Mouse (Mus musculus): Measurements from ENCODE around the gene Thap8. TPM values are rescaled to one million over a fixed set of nuclear protein-coding genes. Genes with fewer than 3 reads are reported as not detected.

The Thap8 gene
- total RNA-seq, 1 experiment from 2014 or later: 1.1 TPM

DNA sequence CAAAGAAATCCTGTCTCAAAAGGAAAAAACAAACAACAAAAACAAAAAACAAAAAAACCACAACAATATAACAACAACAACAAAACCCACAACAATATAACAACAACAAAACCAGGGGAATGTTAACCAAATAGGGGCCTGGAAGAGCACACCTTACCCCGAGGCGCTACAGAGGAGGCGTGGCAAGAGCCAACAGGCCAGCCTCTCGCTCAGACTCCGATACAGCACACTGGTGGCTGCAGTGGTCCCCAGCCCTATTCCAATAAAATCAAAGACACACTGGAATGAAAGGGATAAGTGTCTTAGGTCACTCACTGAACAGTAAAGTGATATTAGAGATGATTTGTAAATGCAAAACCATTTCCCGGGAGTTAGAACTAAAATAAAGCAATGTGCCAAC, 358 bp upstream of the Thap8 start:
- no peak for ATAC-seq (replicated peaks in 1 of 2; ENCODE audit: insufficient read depth in 1 of 2, low FRiP score in 2 of 2, low TSS enrichment in 1 of 2, low read depth in 1 of 2, poor library complexity in 2 of 2, severe bottlenecking in 2 of 2)

DNA sequence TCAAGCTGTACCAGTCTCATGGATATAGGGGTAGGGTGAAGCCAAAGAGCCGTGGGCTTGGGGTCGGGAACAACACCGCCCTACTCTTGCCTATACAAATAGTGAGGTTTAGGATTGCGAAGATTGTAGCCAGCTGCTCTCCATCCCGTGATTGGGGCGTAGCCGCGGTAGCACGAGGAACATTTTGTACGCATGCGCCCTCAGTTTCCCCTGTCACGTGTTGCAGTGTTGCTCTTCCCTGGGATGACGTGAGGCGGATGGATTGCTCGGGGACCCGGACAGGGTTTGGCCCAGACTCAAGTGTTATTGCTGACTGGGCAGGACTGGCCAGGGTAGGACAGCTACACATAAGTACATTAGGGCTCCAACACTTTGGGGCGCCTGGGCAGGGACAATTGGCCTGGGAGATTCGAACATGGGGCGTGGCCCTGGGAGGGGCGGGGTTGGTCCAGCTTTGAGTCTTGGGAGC, 810 bp downstream of the Thap8 start:
- peak; percentile 51 to 63 for ATAC-seq (replicated peaks in 1 of 2; ENCODE audit: insufficient read depth in 1 of 2, low FRiP score in 2 of 2, low TSS enrichment in 1 of 2, low read depth in 1 of 2, poor library complexity in 2 of 2, severe bottlenecking in 2 of 2)

DNA sequence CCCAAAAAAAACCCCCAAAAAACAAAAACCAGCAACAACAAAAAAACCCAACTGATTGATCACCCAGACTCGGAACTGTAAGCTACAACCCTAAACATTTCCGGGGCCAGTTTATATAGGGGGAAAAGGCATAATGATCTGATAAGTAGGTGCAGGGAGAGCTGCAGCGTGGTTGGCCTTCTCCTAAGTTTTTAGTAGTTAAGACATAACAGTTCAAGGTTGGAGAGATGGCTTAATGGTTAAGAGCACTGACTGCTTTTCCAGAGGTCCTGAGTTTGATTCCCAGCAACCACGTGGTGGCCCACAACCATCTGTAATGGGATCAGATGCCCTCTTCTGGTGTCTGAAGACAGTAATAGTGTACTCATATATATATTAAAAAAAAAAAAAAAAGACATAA, 1.6 kb downstream of the Thap8 start:
- no peak for ATAC-seq (replicated peaks in 1 of 2; ENCODE audit: insufficient read depth in 1 of 2, low FRiP score in 2 of 2, low TSS enrichment in 1 of 2, low read depth in 1 of 2, poor library complexity in 2 of 2, severe bottlenecking in 2 of 2)

DNA sequence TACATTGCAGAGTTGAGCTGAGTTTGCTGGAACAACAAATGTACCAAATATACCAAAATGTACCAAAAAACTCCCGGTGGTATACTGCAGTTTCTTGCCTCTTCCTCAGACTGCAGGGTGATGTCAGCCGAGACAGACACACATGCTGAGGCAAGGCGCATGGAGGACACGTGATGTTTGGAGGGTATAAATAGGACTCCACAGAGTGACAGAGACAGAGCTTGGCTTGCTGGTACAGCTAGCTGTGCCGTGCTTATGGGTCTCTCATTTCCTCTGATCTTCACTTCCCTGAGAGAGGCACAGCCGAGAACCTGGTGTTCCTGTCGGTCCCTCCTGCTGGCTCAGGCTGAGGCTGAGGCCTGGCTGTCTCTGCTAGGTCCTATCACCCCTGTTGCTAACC, 2.8 kb downstream of the Thap8 start:
- ATAC-seq (replicated peaks in 1 of 2; ENCODE audit: insufficient read depth in 1 of 2, low FRiP score in 2 of 2, low TSS enrichment in 1 of 2, low read depth in 1 of 2, poor library complexity in 2 of 2, severe bottlenecking in 2 of 2): no peak

DNA sequence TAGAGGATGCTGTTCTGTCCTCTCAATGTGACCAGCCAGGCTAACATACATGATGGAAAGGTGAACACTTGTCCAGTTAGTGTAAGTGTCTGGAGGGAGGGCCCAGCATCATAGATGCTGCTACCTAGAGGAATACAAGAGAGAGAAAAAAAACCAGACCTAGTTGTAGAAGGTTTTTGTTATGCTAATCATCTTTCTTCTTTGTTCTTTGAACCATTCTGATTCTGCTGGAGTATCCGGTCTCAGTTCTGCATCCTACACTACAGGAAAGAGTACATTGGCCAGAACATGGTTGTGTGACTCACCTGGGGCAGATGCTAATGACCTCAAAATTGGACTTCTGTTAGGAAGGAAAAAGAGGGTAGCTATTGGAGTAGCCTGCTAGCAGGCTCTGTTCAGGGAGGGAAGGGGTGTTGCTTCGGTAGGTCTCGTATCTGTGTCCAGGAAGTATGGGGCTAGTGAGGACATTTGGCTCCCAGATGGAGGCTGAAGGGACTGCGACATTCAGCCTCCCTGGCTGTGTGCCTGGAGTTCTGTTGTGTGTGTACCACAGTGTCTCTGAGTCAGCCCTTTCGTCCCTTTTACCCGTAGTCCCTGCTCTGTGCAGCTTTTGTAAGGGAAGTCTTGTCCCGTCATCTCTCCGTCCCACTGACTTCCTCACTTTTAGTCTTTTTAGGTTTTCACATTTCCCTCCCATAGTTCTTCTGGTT, 7.0 kb downstream of the Thap8 start:
- ATAC-seq (replicated peaks in 1 of 2; ENCODE audit: insufficient read depth in 1 of 2, low FRiP score in 2 of 2, low TSS enrichment in 1 of 2, low read depth in 1 of 2, poor library complexity in 2 of 2, severe bottlenecking in 2 of 2): no peak

DNA sequence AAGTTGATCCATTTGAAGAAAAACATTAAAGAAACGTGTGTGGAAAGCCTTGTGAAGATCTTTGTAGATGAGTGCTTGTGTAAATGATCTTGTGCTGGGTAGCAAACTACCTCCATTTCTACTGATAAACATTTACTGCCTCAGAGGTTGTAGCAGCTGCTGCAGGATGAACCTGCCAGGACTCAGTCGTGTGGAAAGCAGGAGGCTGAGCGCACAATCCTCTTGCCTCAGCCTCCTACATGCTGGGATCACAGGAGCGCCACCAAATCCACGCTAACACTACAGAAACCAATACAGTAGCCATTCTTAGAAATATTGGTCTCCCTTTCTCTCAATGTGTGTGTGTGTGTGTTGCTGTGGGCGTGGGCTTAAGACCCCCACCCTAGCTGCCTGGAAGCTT, 8.2 kb downstream of the Thap8 start:
- ATAC-seq (replicated peaks in 1 of 2; ENCODE audit: insufficient read depth in 1 of 2, low FRiP score in 2 of 2, low TSS enrichment in 1 of 2, low read depth in 1 of 2, poor library complexity in 2 of 2, severe bottlenecking in 2 of 2): no peak

DNA sequence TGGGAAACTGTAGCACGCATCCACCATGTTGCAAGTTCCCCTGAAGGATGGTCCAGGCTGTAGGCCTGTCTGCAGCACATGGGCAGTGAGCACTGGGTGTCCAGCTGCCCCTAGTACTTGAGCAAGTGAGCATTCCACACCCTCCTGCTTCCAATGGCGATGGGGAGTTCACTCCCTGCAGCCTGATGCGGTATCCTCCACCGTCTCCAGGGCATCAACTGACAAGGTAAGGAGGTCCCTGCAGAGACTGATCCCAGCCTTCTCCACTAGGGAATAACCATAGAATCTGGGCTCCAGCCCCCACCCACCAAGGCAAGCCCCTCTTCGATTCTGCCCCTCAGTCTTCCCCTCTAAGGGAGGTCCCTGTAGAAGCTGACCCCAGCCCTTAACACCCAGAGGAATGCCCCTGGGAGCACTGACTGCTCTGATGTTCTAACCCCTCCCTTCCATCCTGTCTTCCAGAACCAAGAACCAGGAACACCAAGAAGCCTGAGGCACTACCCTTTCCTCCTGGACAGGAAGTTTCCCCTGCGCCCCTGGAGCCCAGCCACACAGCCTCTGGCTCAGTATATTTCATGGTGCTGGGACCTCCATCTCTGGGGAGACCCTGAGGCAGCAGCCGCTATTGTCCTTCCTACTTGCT, 9.3 kb downstream of the Thap8 start:
- ATAC-seq (replicated peaks in 1 of 2; ENCODE audit: insufficient read depth in 1 of 2, low FRiP score in 2 of 2, low TSS enrichment in 1 of 2, low read depth in 1 of 2, poor library complexity in 2 of 2, severe bottlenecking in 2 of 2): no peak

DNA sequence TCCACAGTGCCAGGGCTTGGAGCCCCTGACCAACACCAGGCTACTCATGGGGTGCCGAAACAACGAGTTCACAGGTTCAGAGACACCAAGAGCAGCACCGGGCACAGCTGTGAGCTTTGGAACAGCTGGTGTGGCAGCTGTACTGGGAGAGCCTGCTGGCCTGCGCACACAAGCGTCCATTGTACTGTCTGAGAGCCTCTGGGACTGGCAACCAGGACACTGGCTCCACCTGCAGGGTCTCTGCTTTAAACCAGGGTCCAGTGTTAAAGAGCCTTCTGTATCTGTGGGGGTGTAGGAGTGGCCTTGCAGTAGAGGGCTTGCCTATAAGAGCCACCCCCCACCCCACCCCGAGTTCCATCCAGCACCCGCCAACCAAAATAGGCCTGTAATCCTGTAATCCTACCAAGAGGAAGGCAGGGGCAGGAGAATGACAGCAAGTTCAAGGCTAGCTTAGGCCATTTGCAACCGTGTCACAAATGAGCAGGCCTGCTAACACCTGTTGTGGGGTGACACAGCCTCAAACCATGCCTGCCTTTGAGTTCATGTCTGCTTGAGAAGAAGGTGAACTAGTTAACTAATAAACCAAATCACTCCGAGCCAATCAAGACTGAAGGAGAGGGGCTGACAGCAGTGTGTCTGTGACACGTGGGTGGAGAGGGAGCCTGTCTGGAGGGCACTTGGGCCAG, 10.0 kb downstream of the Thap8 start:
- ATAC-seq (replicated peaks in 1 of 2; ENCODE audit: insufficient read depth in 1 of 2, low FRiP score in 2 of 2, low TSS enrichment in 1 of 2, low read depth in 1 of 2, poor library complexity in 2 of 2, severe bottlenecking in 2 of 2): no peak

DNA sequence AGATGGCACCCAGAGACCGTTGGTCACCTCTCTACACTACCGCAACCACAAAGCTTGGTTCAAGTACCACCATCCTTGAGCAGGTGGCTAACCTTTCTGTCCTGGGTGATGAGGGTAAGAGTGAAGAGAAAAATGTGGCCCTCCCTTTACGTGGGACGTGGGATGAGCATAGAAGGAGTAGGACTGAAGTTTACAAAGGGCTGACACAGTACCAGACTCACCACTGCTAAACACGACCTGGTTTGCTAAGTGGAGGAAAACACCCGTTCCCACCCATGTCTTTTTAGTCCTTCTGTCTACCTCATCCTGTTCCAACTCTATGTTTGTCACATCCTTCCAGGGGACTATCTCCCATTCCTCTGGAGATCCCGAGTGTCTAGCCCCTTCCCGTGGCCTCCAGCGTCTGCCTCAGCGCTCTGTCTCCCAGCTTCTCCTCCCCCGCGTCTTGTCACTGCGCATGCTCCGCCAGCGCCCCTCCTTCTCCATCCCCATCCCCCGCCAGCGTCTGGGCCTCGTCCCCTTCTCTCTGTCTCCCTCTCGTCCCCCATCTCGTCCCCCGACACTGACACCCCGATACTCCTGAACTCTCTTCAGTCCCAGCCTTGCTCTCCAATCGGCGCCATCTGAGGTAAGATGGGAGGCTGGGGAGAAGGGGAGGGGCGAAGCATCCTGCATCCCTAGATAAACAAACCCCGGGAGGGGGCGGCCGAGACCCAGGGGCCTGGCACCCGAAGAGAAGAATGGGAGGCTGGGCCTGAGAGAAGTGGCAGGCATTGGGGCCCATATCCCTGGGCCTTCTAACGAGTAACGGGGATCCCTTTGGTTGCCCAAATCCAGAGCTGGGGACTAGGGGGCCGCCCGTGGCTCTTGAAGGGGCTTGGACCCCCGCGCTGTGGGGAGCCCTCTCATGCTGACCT, 11.6 kb downstream of the Thap8 start, which contains the start of gene Clip3:
TSS of gene Clip3 (plus strand) at position 514 of the 917 bp plus-strand sequence.
- peak in 1 of 2 experiments; percentile 55; a peak in 1 of 4 replicates for ATAC-seq (replicated peaks in 1 of 2; ENCODE audit: insufficient read depth in 1 of 2, low FRiP score in 2 of 2, low TSS enrichment in 1 of 2, low read depth in 1 of 2, poor library complexity in 2 of 2, severe bottlenecking in 2 of 2)

DNA sequence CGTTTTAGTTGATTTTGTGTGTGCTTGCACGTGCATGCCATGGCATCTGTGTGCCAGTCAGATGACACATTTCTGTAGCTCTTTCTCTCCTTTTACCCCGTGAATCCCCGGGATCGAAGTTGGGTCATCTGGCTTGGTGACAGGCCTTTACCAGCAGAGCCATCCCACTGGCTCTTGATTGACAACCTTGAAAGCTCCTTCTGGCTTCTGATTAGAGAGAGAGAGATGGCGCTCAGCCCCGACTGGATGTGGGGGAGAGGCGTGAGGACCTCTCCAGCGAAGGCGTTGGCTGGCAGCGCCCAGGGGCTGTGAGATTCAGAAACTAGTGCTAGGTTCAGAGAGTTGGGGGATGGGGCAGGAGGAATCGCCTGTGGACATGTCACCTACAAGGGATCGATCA, 13.9 kb downstream of the Thap8 start:
- ATAC-seq (replicated peaks in 1 of 2; ENCODE audit: insufficient read depth in 1 of 2, low FRiP score in 2 of 2, low TSS enrichment in 1 of 2, low read depth in 1 of 2, poor library complexity in 2 of 2, severe bottlenecking in 2 of 2): no peak

DNA sequence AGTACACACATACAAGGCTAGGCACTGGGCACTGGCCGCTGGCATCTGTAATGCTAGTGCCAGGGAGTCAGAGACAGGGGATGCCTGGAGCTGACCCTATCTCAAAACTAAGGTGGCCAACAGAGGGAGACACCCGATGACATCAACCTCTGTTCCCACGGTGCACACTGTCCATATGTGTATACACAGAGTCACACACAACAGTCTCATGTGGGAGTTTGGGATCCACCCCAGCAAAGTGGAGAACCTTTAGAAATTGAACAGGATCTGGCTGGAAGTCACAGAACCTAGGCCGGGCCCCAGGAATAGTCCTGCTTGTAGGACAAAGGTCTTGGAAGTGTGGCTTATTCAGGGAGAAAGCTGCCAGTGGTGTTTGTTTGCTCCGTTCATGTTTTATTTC, 14.4 kb downstream of the Thap8 start:
- ATAC-seq (replicated peaks in 1 of 2; ENCODE audit: insufficient read depth in 1 of 2, low FRiP score in 2 of 2, low TSS enrichment in 1 of 2, low read depth in 1 of 2, poor library complexity in 2 of 2, severe bottlenecking in 2 of 2): no peak

DNA sequence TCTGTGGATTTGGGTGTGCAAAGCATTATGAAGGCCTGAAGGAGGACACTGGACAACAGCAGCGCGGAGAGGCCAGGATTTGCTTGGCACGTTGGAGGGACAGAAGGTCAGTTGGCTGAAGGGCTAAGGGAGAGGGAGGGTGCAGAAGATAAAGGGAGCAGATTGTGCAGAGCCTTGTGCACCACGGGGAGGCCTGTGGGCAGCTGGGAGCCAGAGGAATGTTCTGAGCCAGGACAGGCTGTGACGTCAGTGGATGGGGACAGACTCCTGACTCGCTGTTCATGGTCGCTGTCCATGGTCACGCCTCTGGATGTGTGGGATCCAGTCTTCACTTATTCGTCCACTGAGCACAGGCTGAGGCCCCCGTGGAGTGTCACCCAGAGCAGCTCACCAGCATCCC, 15.2 kb downstream of the Thap8 start:
- ATAC-seq (replicated peaks in 1 of 2; ENCODE audit: insufficient read depth in 1 of 2, low FRiP score in 2 of 2, low TSS enrichment in 1 of 2, low read depth in 1 of 2, poor library complexity in 2 of 2, severe bottlenecking in 2 of 2): no peak

DNA sequence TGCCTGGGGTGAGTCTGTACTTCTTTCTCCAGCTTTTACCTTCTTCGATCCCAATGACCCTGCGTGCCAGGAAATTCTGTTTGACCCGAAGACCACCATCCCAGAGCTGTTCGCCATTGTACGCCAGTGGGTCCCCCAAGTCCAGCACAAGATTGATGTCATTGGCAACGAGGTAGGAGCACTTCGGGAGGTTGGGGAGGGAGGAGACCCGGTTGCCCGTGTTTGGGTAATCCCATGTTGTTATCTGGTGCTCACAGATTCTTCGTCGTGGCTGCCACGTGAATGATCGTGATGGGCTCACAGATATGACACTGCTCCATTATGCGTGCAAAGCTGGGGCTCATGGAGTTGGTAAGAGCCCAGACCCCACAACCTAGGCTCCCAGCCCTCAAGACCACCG, 16.9 kb downstream of the Thap8 start:
- ATAC-seq (replicated peaks in 1 of 2; ENCODE audit: insufficient read depth in 1 of 2, low FRiP score in 2 of 2, low TSS enrichment in 1 of 2, low read depth in 1 of 2, poor library complexity in 2 of 2, severe bottlenecking in 2 of 2): no peak

DNA sequence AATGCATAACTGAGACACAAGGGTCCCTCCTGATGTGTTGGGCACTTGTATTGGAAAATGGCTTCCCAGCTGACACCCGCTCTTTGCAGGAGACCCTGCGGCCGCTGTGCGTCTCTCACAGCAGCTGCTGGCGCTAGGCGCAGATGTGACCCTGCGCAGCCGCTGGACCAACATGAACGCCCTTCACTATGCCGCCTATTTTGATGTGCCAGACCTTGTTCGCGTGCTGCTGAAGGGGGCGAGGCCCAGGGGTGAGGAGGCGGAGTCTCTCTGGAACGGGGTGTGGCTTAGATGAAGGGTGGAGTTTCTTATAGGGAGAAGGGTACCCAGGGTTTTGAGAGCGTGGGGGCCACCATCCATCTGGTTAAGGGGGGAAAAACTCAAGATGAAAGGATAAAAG, 17.4 kb downstream of the Thap8 start:
- ATAC-seq (replicated peaks in 1 of 2; ENCODE audit: insufficient read depth in 1 of 2, low FRiP score in 2 of 2, low TSS enrichment in 1 of 2, low read depth in 1 of 2, poor library complexity in 2 of 2, severe bottlenecking in 2 of 2): no peak

DNA sequence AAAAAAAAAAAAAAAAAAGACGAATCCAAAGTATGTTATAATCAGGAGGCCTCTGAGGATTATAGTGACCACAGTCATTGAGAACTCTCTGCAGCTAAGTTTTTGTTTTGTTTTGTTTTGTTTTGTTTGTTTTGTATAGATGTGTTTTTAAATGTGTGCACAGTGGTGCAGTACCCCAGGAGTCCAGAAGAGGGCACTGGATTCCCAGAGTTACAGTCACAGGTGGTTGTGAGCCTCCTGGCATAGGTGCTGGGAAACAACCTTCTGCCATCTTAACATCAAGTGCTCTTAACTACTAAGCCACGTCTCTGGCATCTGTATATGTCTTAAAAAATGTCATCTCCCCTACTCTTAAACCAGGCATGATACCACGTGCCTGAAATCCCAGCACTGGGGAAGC, 21.0 kb downstream of the Thap8 start:
- ATAC-seq (replicated peaks in 1 of 2; ENCODE audit: insufficient read depth in 1 of 2, low FRiP score in 2 of 2, low TSS enrichment in 1 of 2, low read depth in 1 of 2, poor library complexity in 2 of 2, severe bottlenecking in 2 of 2): peak; percentile 38 to 49; a peak in 2 of 4 replicates

DNA sequence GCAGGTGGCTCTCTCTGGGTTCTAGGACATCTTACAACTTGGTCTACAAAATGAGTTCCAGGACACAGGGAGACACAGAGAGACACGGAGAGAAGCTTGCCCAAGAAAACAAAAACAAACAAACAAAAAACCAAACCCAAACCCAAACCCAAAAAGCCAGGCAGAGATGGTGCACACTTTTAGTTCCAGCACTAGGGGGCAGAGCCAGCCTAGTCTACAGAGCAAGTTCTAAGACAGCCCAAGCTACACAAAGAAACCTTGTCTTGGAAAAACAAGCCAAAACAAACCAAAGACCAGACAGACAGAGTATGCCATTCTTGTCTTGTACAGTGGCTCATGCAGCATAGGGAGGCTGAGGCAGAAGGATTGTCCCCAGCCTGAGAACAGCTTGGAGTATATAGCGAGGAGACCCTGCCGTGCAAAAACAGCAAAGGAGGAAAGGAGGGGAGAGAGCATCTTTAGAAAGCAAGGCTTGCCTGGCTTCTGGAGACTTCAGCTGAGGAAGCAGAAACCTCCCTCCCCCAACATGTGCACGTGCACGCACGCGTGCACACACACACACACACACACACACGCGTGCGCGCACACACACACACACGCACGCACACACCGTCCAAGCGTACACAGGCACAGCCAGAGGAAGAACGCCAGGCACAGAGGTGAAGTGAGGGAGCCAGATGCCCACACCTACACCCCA, 26.3 kb downstream of the Thap8 start:
- ATAC-seq (replicated peaks in 1 of 2; ENCODE audit: insufficient read depth in 1 of 2, low FRiP score in 2 of 2, low TSS enrichment in 1 of 2, low read depth in 1 of 2, poor library complexity in 2 of 2, severe bottlenecking in 2 of 2): no peak
